Mouse (Mus musculus): ENCODE data around the gene Tmem184a.
A peak's percentile ranks its signal among the peaks of the same experiment; 100 is the strongest.

DNA sequence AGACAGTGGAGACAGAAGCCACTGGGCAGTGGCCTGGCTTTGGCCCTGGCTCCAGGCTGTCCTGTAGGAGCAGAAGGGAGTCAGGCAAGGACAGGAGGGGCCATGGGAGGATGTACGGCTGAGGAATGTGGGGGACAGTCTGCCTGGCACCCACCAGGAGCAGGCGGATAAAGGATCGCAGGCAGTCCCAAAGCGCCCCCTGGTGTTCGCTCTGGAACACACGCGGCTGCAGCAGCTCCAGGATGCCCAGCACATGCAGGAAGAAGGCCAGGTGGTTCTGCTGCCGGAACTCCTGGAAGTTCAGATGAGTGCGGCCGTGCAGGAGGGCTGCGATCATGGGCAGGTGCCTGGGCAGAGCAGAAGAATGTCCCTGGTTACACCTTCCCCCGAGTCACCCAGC lies 65.0 kb downstream of the Tmem184a start:
- no peak for TF ChIP-seq POLR2A (IDR thresholded peaks at IDR 0.05; ENCODE audit: insufficient read depth, low read length)
- peak; percentile 92 for TF ChIP-seq CTCF (IDR thresholded peaks at IDR 0.05; ENCODE audit: low read depth, low read length)
